Mouse (Mus musculus) brain, embryonic 14.5 days (tissue): ENCODE results near the gene Map4k3.
A peak's percentile ranks its signal among the peaks of the same experiment; 100 is the strongest.

Experiments used
- CTCF ChIP-seq: fragments of 200-500 bp; IDR thresholded peaks from 2 replicates; pipeline ENCODE4 v1.5.1; 2012; ENCODE audit warnings: inconsistent platforms, mild to moderate bottlenecking, moderate library complexity, borderline replicate concordance; ENCODE audit not compliant: insufficient read depth, insufficient read length; ENCODE audit errors: extremely low read depth
- POLR2A ChIP-seq: fragments of 200-500 bp; IDR thresholded peaks from 2 replicates; pipeline ENCODE4 v1.6.1; 2012; ENCODE audit warnings: mild to moderate bottlenecking, inconsistent platforms, borderline replicate concordance; ENCODE audit not compliant: poor library complexity, insufficient read depth, insufficient read length, severe bottlenecking; ENCODE audit errors: extremely low read depth

DNA sequence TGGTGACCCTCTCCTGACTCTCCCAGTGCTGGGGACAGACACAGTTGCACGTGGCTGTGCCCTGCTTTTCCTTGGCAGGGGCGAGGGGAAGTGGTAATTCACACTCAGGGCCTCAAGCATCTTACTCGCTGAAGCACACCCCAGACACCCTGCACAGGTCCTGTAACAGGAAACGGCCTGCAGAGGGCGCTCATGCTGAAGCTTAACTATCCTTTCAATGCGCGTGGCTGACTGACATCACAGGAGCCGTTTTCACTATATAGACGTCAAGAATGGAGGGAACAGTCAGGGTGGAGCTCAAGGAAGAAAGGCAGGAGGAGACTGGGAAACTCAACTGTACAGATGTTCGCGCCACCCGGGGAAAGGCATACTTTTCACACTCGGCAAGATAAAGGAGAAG lies 126.9 kb downstream of the Map4k3 start:
- TF ChIP-seq CTCF (peak; percentile 62), POLR2A (no peak)
